Mouse (Mus musculus) mature B cell (primary cell): Measurements from ENCODE around the gene Olfr30.
"Not testable (repeated sequence)": the region's sequence is repeated elsewhere in the genome, so short reads cannot be mapped to it uniquely, and the experiment has no call there.

ENCODE experiments used
- in situ Hi-C: fragments of 300-500 bp; cut with MboI; formaldehyde crosslinking; loops from 2 replicates; pipeline ENCODE4 v1.14.3; 2019

Gene Olfr30

GRCm38 (mm10) chr11:58462170-58462569 is at the start of gene Olfr30:
Gene Olfr30 (minus strand): TSS chr11:58462270.
- in situ Hi-C loops = no loop called here

- in situ Hi-C loops = not testable (repeated sequence)
These were observed 47.0 kb upstream of the Olfr30 start for GRCm38 (mm10) chr11:58509058-58509457.

- in situ Hi-C loops = not testable (repeated sequence)
These were observed 40.4 kb upstream of the Olfr30 start, which contains the start of gene Olfr331 for GRCm38 (mm10) chr11:58502472-58502871. Gene Olfr331 (minus strand): TSS chr11:58502572.

GRCm38 (mm10) chr11:58499290-58499689 is 37.2 kb upstream of the Olfr30 start:
- in situ Hi-C loops = no loop called here

- in situ Hi-C loops = no loop called here
These were observed 36.7 kb upstream of the Olfr30 start for GRCm38 (mm10) chr11:58498761-58499160.

- in situ Hi-C loops = no loop called here
These were observed 30.4 kb upstream of the Olfr30 start, which contains the start of gene Olfr332 for GRCm38 (mm10) chr11:58492455-58492854. Gene Olfr332 (minus strand): TSS chr11:58492555.

- in situ Hi-C loops = no loop called here
These were observed 8.5 kb downstream of the Olfr30 start for GRCm38 (mm10) chr11:58453592-58453991.

GRCm38 (mm10) chr11:58452759-58453158 is 9.3 kb downstream of the Olfr30 start, which contains the start of gene Lypd9:
Gene Lypd9 (minus strand): TSS chr11:58452923.
- in situ Hi-C loops = no loop called here

- in situ Hi-C loops = no loop called here
These were observed 24.2 kb downstream of the Olfr30 start for GRCm38 (mm10) chr11:58437866-58438265.

GRCm38 (mm10) chr11:58432259-58432658 is 29.8 kb downstream of the Olfr30 start, which contains the start of gene Gm12253:
Gene Gm12253 (plus strand): TSS chr11:58432559.
- in situ Hi-C loops = no loop called here

- in situ Hi-C loops = no loop called here
These were observed 41.3 kb downstream of the Olfr30 start, which contains the start of gene 1810065E05Rik for GRCm38 (mm10) chr11:58420815-58421214. Gene 1810065E05Rik (plus strand): TSS chr11:58421111.

- in situ Hi-C loops = no loop called here
These were observed 43.7 kb downstream of the Olfr30 start for GRCm38 (mm10) chr11:58418336-58418735.

- in situ Hi-C loops = no loop called here
These were observed 54.0 kb downstream of the Olfr30 start for GRCm38 (mm10) chr11:58408066-58408465.
